Mouse (Mus musculus): Measurements from ENCODE around the gene Atxn1.
A peak's percentile ranks its signal among the peaks of the same experiment; 100 is the strongest.

The Atxn1 gene

GRCm38 (mm10) chr13:45891073-45891472, 73.7 kb downstream of the Atxn1 start:
- no peak for DNase-seq

DNA sequence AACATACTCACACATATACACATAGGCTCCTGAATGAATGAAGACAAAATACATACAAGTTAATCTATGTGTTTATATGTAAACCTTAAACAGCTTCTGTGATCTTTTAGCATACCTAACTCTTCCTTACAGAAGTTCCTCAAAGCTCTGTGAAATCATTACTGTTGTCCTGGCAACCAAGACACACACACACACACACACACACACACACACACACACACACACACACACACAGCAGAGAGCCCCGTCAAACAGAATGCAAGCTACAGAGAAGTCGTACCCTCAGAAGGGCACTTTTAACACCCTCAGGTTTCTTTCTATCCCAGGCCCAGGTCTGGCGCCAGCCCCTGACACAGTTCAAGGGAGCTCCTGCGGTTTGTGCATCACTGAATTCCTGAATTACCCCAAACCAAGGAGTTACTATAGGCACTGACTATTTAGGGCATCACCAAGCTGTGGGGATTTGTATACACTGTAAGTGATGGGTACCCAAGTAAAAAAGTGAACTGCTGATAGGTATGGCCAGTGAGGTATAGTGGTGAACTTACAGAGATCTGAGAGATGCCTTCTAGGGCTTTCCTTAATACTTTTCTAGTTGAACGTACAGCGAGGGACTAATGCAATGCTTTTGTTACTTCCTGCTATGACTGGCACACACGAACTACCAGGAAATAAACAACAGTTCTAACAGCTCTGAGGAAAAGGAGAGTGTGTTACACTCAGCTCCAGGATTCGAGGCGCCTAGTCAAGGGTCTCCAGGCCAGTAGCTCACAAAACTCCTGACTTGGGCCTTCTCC, 75.7 kb downstream of the Atxn1 start:
- peak; percentile 24 to 37 for DNase-seq

DNA sequence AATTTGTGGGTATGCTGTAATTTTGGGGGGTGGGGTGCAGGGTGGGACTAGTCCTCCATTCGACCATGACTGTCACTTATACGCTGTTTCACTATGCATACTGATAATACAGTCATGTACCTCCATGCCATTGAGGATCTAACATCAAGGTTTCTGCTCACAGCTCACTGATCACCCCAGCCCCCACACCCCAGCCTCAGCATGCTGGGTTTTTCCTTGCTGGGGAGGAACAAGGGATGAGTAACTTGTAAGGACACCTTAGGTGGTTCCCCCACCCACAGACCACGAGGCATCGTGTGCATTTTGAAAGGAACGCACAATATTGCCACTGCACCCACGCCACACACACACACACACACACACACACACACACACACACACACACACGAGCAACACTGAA, 79.9 kb downstream of the Atxn1 start:
- no peak for DNase-seq

DNA sequence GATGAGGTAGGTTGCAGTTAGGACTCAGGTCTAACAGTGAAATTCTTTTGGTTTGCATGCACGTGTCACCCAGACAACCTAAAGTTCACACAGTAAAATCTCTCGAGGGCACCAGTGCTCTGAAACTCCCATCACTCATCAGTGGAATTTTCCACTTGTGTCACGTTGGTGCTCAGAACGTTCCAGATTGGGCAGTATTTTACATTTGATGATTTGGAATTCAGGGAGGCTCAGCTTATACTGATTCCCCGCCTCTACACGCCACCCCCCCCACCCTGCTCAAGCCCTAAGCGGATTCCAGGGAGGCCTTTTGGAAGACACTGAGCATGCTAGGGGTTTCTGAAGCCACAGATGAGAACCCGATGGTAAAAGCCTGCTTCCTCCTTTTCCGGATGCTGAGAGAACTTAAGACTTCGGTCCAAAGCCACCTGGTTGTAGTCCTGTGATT, 81.0 kb downstream of the Atxn1 start:
- no peak for DNase-seq

- DNase-seq: no peak
Measured at GRCm38 (mm10) chr13:45882976-45883440, 81.8 kb downstream of the Atxn1 start.

DNA sequence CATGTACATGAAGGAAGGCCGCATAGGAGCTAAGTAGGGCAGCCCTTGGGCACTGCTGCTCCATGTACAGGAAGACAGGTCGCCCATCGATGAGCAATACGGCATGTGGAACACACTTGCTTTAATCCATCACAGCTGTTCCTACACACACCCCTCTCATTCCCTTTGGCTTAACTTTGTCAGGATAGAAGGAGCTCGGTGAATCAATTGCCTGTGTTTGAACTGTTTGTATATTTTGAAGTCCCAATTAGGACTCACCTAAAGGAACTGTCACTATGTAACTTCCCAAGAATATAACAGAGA, 84.3 kb downstream of the Atxn1 start:
- DNase-seq: no peak

DNA sequence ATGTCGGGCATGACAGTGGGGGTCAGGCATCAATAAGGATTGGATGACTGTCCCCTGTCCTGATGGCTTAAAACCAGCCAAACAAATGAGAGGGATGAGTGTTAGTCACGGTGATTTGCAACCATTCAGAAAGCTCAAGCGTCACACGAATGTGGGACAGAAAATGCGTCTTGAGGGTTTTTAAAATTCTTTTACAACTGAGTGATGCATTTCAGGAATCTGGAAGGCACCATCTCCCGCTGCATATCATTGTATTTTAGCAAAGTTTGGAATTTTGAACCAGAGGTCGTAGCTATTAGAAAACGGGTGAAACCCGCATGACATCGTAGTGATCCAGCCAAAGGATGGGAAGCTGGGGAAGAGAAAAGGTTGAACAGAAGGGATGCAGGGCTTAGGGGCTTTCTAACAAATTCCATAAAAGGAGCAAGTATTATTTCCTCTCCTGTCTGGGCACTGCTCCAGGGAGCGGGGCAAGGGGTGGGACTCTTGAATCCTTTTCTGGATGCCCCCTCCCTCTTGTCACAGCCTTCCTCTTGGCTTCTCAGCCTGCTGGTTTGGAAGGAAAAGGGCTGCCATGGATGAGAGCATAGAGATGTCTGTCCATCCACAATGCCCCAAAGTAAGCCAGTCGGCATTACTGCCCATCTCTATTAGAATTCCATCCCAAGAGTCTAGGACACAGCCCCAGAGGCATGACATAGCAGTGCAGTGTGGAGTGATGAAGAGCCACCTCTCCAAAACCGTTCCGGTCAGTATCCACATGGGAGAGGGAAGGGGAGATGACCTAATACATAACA, 84.9 kb downstream of the Atxn1 start:
- peak; percentile 16 to 40 for DNase-seq

- DNase-seq: no peak
Measured at GRCm38 (mm10) chr13:45876939-45877338, 87.9 kb downstream of the Atxn1 start.

DNA sequence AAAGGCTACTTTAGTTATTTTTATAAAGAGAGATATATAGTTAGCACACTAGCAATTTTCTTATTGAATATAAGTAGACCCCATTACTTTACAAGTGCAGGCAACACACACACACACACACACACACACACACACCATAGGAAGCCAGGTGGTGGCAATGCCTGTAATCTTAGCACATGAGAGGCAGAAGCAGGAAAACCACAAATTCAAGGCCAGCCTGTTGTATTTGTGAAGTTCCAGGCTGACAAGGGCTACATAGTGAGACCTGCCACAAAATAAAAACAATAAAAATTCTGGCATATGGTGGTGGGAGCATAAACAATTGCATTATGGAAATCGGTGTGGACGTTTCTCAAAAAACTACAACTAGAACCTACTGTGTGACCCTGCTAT, 88.4 kb downstream of the Atxn1 start:
- no peak for DNase-seq

DNA sequence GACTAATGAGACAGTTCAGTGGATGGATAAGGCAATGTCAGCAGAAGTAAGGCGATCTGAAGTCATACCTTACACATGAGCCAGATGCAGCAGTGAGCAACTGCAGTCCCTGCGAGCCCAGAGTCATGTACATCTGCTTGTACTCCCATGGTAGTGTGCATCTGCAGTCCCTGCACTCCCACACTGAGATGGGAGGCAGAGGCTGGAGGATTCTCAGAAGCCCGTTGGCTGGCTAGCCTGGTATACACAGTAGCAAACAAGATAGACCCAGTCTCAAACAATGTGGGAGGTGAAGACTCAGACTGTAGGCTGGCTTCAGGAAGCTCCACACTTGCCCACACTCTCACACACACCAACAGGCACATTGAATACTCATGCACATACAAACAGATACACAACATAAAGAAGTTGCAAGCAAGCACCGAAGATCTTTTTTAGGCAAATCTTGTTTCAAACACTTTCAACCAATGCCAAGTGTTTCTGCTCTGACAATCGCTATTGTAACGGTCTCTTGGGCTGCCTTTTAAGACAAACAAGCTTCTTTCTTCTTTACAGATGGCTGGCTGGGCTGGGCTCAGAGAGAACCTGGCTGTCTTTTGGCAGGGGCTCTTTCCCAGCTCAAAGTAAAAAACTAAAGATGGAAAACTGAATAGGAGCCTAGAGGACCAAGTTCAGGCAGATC, 89.0 kb downstream of the Atxn1 start:
- DNase-seq: no peak

DNA sequence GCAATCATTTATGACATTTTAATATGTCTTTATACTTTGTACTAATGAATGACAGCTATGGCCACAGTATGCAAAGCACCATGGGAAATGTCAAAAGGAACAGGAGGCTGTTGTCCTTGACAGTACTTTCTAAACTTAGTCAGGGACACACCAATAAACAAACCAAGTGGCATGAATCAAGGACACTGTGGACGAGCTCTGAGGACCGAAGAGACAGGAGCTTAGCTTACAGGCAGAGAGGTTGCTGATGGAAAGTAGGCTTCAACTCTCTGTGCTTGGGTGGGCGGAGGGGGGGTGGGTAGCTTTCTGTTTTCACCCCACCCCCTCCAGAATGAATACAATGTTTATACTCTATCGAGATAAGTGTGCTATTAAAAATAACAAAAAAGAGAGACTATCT, 90.6 kb downstream of the Atxn1 start:
- DNase-seq: no peak

GRCm38 (mm10) chr13:45872966-45873365, 91.8 kb downstream of the Atxn1 start:
- DNase-seq: no peak

DNA sequence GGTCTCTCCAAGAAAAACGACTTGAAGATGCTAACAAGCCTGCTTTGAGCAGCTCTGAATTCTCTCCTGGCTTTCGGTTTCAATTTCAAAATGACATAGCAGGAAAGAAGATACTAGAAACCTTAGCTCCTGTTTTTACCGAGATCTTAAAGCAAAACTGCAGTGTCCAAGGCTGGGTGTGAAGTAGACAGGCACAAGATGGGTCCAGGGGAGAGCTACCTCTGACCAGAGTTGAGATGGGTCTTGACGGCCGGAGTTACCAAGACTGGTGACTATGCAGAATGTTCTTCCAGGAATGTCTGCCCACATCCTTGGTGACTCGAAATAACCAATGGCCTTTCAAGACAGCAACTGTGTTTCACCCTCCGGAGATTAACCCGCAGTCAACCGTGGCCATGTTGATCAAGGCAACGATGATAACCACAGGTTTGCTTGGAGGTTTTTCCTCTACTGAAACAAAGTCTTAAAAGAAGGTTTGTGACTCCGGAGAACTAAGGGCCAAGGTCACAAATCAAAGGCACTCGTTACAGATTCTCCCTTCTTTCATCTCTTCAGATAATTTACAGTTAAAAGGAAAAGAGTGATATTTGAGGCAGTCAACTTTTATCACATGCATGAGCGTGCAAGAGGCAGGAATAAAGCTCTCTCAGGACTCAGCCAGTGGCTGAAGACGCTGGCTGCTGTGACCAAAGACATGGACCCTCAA, 92.6 kb downstream of the Atxn1 start:
- DNase-seq: no peak

DNA sequence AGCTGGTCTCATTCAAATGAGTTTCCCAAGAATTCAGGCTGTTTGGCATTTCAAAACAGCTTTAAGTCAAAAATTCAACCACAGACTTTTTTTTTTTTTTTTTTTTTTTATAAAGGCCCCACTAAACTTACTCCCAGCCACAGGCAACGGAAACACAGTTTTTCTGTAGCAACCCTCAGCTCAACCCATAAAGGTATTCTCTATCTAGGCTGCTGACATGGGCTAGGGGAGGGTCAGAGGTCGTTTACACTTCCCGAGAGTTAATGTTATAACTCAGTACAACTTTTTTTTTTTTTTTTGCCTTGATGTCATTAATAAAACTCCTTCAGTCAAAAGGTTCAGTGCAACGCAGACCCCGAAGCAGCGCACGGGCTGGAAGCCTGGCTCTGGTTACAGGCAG, 93.3 kb downstream of the Atxn1 start:
- no peak for DNase-seq

DNA sequence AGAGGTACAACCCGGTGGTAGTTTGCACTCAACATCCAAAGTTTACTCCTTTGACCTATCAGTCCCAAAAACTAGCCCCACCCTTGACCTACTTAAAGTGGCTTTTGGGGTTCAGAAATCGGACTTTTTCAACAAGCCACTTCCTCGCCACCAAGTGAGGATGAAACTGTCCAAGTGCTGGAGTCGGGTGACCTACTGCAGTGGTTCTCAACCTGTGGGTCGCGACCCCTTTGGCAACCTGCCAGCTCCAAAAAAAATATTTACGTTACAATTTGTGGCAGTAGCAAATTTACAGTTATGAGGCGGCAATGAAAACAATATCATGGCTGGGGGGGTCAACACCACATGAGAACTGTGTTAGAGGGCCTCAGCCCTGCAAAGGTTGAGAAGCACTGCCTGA, 95.9 kb downstream of the Atxn1 start:
- no peak for DNase-seq

DNA sequence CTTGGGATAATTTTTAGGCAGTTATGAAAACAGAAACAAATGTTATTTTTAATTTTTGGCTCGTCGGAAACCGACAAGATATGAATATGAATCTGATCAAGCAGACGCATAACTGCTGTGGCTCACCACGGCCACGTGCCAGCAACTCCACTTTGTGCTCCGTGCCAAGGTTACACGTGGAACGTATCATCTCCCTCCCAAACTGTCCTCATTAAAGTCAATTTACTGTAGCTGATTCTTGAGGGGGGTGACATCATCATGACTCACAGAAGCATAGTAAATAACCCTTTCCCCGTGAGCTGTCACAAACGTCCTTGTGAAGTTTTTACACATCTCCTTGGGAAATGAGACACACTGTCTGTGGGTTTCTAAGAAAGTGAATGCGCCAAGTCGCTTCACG, 97.5 kb downstream of the Atxn1 start:
- peak; percentile 58 to 60 for DNase-seq

- DNase-seq: no peak
Measured at GRCm38 (mm10) chr13:45866615-45867245, 98.1 kb downstream of the Atxn1 start.

DNA sequence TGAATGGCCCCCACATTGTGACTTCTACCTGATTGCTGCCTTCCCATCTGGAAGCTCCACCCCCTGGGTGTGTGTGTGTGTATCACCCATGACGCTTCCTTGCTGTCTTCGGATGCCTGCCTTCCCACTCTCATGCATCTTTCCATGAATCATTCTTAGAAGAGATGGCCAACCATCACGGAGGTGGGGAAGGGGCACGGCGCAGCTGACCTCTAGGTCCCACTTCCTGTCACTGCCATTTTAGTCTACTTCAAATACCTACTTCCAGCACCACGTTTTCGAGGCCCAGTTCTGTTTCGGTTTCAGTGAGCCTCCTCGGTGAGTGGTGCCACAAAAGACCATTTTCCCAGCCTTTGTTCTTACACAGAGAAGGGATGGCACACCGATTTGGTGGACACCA, 99.2 kb downstream of the Atxn1 start:
- no peak for DNase-seq

GRCm38 (mm10) chr13:45863779-45864178, 101.0 kb downstream of the Atxn1 start:
- DNase-seq: no peak

GRCm38 (mm10) chr13:45861885-45862605, 102.8 kb downstream of the Atxn1 start:
- DNase-seq: no peak

DNA sequence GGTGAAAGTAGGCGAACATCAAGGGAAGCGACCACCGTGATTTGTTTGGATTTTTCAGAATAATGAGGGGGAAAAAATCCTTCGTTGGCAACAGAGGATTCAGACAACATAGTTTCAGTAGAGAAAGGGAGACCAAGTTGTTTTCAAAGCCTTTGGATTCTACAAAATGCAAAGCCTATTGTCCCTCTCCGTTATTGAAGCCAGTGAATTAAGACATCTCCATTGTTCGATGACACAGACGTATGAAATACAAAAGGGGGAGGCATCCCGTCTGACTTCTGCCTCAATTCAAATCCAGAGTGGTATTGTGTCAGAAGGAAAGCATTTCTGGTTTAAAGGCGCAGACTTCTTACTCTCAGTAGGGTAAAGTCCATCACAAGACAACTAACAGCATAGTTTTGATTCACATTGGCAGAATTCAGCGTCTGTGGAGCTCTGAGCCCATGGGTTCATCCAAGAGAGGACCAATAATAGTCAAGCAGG, 103.7 kb downstream of the Atxn1 start:
- DNase-seq: no peak
